Mouse (Mus musculus): ENCODE results near the gene Klf5. TPM values are rescaled to one million over a fixed set of nuclear protein-coding genes. Genes with fewer than 3 reads are reported as not detected.

The Klf5 gene
- polyA plus RNA-seq, 1 experiment from 2014 or later: 13.8 TPM

- no peak overlapping the region for H3K27ac ChIP-seq
- 0 out of 2 replicates have a peak, but pooled peaks cover 3% of the 10 kb centered on the region for H3K4me1 ChIP-seq
- no peak overlapping the region for H3K4me3 ChIP-seq
- peaks cover 10% of the 10 kb centered on the region for H3K36me3 ChIP-seq
- no peak for ATAC-seq (ENCODE audit: low FRiP score, low read depth)
- H3K4me2 ChIP-seq (replicated peaks): no peak overlapping the region
- H3K27me3 ChIP-seq: no peaks in the 10 kb centered on the region
- 93% methylated on average over 4 of the region's 4 CpGs for WGBS
- no peak overlapping the region for H3K9ac ChIP-seq
- H3K9me3 ChIP-seq: no peaks in the 10 kb centered on the region
Measured at GRCm38 (mm10) chr14:99316275-99316674, 17.8 kb downstream of the Klf5 start.

- no peak overlapping the region for H3K4me3 ChIP-seq
- H3K27me3 ChIP-seq: no peaks in the 10 kb centered on the region
- no peak overlapping the region for H3K4me2 ChIP-seq (replicated peaks)
- no peaks in the 10 kb centered on the region for H3K36me3 ChIP-seq
- H3K9me3 ChIP-seq: no peaks in the 10 kb centered on the region
- no peak overlapping the region for H3K27ac ChIP-seq
- H3K9ac ChIP-seq: no peak overlapping the region
- WGBS: 84% methylated on average over 5 of the region's 5 CpGs
- no peaks in the 10 kb centered on the region for H3K4me1 ChIP-seq
- no peak for ATAC-seq (ENCODE audit: low FRiP score, low read depth)
Measured at GRCm38 (mm10) chr14:99320736-99321135, 22.2 kb downstream of the Klf5 start.

GRCm38 (mm10) chr14:99323376-99323775 lies 24.9 kb downstream of the Klf5 start:
- ATAC-seq (ENCODE audit: low FRiP score, low read depth): no peak
- H3K27ac ChIP-seq: no peak overlapping the region
- H3K27me3 ChIP-seq: no peaks in the 10 kb centered on the region
- 92% methylated on average over 10 of the region's 10 CpGs for WGBS
- H3K9me3 ChIP-seq: no peaks in the 10 kb centered on the region
- H3K4me2 ChIP-seq (replicated peaks): no peak overlapping the region
- H3K4me3 ChIP-seq: no peak overlapping the region
- no peak overlapping the region for H3K9ac ChIP-seq
- no peaks in the 10 kb centered on the region for H3K36me3 ChIP-seq
- no peaks in the 10 kb centered on the region for H3K4me1 ChIP-seq

DNA sequence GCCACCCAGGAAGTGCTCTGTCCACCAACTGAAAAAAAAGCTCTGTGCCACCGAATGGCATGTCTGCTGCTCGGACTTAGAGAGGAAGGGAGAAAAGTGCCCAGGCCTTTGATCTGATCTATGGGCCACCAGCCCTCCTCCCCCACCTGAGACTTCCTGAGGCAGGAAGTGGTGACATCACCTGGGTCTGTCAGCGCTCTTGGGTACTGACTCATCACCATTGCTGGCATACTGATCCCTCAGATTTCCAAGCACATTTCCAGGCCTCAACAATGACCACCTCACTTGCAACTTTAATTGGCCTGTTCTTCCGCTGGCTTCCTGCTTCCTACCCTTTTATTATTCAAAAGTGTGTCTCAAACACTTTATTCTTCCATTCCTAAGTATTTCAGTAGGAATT lies 26.0 kb downstream of the Klf5 start:
- no peak overlapping the region for H3K27ac ChIP-seq

DNA sequence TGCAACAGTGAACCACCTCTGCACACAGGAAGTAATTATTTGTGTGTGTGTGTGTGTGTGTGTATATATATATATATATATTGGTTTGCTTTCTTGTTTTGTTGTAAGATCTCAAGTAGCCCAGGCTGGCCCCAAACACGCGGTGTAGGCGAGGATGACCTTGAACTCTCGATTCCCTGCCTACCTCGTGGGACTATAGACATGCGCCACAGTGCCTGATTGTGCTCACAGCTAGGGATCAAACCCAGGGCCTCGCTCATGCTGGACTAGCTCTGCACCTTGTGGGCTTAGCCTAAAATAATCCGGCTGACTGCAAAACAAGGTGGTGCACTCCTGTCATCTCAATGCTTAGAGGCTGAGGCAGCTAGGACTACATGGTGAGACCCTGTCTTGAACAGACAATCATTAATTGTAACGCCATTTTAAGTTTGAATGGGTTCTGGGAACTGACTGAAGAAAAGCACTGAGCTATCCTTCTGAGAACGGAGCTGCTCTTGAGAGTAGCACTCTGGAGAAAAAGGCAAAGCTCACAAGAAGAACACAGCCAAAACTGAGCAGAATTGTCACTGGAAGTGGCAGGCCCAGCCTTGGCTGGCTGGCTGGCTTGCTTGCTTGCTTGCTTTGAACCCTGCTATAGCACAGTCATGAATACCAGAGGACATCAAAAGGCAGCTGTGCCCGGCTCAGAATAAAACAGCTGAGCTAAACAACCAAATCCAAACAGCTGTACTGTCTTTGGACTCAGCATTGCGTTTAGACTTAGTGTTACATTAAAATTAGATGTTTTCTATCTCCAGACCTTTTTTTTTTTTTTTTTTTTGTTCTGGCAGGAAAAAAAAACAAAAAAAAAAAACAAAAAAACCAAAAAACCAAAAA lies 27.3 kb downstream of the Klf5 start:
- ATAC-seq (ENCODE audit: low FRiP score, low read depth): no peak
- Histone ChIP-seq H3K27ac (no peak overlapping the region), H3K4me1 (no peaks in the 10 kb centered on the region), H3K4me3 (no peak overlapping the region), H3K4me2 (replicated peaks) (no peak overlapping the region), H3K36me3 (no peaks in the 10 kb centered on the region), H3K9ac (no peak overlapping the region), H3K27me3 (no peaks in the 10 kb centered on the region), H3K9me3 (no peaks in the 10 kb centered on the region)
- WGBS: 75% methylated on average over 12 of the region's 12 CpGs

More for the DNA sequence above, 26.0 kb downstream of the Klf5 start:
- Histone ChIP-seq H3K9me3 (no peaks in the 10 kb centered on the region), H3K4me2 (replicated peaks) (no peak overlapping the region), H3K36me3 (no peaks in the 10 kb centered on the region), H3K27me3 (no peaks in the 10 kb centered on the region), H3K4me3 (no peak overlapping the region), H3K4me1 (no peaks in the 10 kb centered on the region), H3K9ac (no peak overlapping the region)
- no peak for ATAC-seq (ENCODE audit: low FRiP score, low read depth)
- WGBS: 56% methylated on average over 4 of the region's 4 CpGs

GRCm38 (mm10) chr14:99336598-99336997 lies 38.1 kb downstream of the Klf5 start:
- H3K9ac ChIP-seq: no peak overlapping the region
- H3K4me1 ChIP-seq: no peaks in the 10 kb centered on the region
- H3K4me2 ChIP-seq (replicated peaks): no peak overlapping the region
- no peak for ATAC-seq (ENCODE audit: low FRiP score, low read depth)
- no peaks in the 10 kb centered on the region for H3K9me3 ChIP-seq
- H3K36me3 ChIP-seq: no peaks in the 10 kb centered on the region
- 85% methylated on average over 3 of the region's 3 CpGs for WGBS
- no peak overlapping the region for H3K4me3 ChIP-seq
- no peaks in the 10 kb centered on the region for H3K27me3 ChIP-seq
- no peak overlapping the region for H3K27ac ChIP-seq

- H3K4me2 ChIP-seq (replicated peaks): no peak overlapping the region
- H3K36me3 ChIP-seq: no peaks in the 10 kb centered on the region
- no peaks in the 10 kb centered on the region for H3K4me1 ChIP-seq
- H3K9me3 ChIP-seq: no peaks in the 10 kb centered on the region
- no peak overlapping the region for H3K27ac ChIP-seq
- H3K4me3 ChIP-seq: no peak overlapping the region
- no peak overlapping the region for H3K9ac ChIP-seq
- H3K27me3 ChIP-seq: no peaks in the 10 kb centered on the region
- 59% methylated on average over 8 of the region's 8 CpGs for WGBS
- ATAC-seq (ENCODE audit: low FRiP score, low read depth): no peak
Measured at GRCm38 (mm10) chr14:99339021-99339420, 40.5 kb downstream of the Klf5 start.

- Histone ChIP-seq H3K27ac (no peak overlapping the region), H3K4me3 (no peak overlapping the region), H3K4me1 (no peaks in the 10 kb centered on the region), H3K4me2 (replicated peaks) (no peak overlapping the region), H3K27me3 (no peaks in the 10 kb centered on the region), H3K36me3 (no peaks in the 10 kb centered on the region), H3K9me3 (no peaks in the 10 kb centered on the region), H3K9ac (no peak overlapping the region)
- no peak for ATAC-seq (ENCODE audit: low FRiP score, low read depth)
- WGBS: 8% methylated on average over 9 of the region's 9 CpGs
Measured at GRCm38 (mm10) chr14:99339681-99340522, 41.4 kb downstream of the Klf5 start.

DNA sequence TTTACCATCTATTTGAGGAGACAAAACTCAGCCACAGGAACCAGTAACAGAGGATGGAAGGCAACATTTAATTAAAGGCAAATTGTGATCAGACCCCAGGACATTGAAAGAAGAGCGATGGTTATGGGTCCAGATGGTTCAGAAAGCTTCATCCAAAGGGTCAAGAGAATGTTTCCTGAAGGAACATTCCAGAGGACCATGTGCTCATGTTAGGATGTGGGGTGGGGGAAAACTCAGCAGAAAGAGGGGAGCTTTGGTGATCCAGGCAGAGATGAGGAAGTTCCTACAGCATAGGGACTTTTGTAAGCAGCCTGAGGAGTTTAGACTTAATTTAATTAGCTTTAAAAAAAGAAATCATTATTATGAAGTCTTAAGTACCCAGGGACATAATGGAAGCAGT lies 42.2 kb downstream of the Klf5 start:
- ATAC-seq (ENCODE audit: low FRiP score, low read depth): no peak
- Histone ChIP-seq H3K4me1 (no peaks in the 10 kb centered on the region), H3K9ac (no peak overlapping the region), H3K4me2 (replicated peaks) (no peak overlapping the region), H3K36me3 (no peaks in the 10 kb centered on the region), H3K27me3 (no peaks in the 10 kb centered on the region), H3K4me3 (no peak overlapping the region), H3K9me3 (no peaks in the 10 kb centered on the region), H3K27ac (no peak overlapping the region)
- 80% methylated on average over 1 of the region's 1 CpGs for WGBS

GRCm38 (mm10) chr14:99348175-99348764 lies 49.8 kb downstream of the Klf5 start:
- Histone ChIP-seq H3K27ac (no peak overlapping the region), H3K9ac (no peak overlapping the region), H3K9me3 (no peaks in the 10 kb centered on the region), H3K36me3 (no peaks in the 10 kb centered on the region), H3K4me2 (replicated peaks) (no peak overlapping the region), H3K4me1 (0 out of 2 replicates have a peak, but pooled peaks cover 2% of the 10 kb centered on the region), H3K4me3 (no peak overlapping the region), H3K27me3 (no peaks in the 10 kb centered on the region)
- 53% methylated on average over 13 of the region's 13 CpGs for WGBS
- ATAC-seq (ENCODE audit: low FRiP score, low read depth): no peak

DNA sequence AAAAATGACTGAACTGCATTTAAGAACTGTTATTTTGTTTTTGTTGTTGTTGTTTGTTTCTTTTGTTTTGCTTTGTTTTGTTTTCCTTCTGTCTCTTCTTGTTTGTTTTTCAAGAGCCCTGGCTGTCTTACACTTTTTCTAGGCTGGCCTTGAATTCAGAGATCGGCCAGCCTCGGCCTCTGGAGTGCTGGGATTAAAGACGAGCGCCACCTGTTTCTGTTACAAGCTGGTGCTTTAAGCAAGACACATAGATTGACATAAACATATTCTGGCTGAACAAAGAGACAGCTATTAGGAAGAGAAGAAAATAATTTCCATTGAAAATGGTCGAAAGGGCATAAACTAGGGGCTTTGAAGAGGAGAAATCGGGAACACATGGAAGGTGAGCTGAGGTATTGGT lies 51.1 kb downstream of the Klf5 start:
- 73% methylated on average over 6 of the region's 6 CpGs for WGBS
- 0 out of 2 replicates have a peak, but pooled peaks cover 5% of the 10 kb centered on the region for H3K4me1 ChIP-seq
- no peaks in the 10 kb centered on the region for H3K36me3 ChIP-seq
- no peak for ATAC-seq (ENCODE audit: low FRiP score, low read depth)
- H3K4me3 ChIP-seq: no peak overlapping the region
- no peaks in the 10 kb centered on the region for H3K9me3 ChIP-seq
- no peak overlapping the region for H3K9ac ChIP-seq
- no peaks in the 10 kb centered on the region for H3K27me3 ChIP-seq
- no peak overlapping the region for H3K27ac ChIP-seq
- no peak overlapping the region for H3K4me2 ChIP-seq (replicated peaks)

DNA sequence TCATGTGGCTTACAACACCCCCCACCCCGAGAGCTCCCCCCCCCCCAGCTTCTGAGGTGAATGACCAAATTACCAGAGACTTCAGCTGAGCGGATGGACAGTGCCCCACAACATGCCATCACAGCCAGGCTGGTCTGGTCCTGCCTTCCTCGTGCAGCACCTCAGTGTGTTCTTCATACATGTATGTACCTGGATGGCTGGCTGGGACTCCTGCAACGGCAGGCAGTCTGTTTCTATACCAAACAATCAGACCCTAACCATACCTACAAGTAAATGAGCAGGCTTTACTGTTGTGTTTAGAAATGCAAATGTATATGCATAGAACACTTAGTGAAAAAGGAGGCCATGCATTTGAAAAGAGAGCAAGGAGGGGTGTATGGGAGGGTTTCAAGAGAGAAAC lies 54.5 kb downstream of the Klf5 start:
- no peak overlapping the region for H3K4me3 ChIP-seq
- no peak overlapping the region for H3K27ac ChIP-seq
- 0 out of 2 replicates have a peak, but pooled peaks cover 5% of the 10 kb centered on the region for H3K4me1 ChIP-seq
- no peak for ATAC-seq (ENCODE audit: low FRiP score, low read depth)
- no peaks in the 10 kb centered on the region for H3K9me3 ChIP-seq
- no peaks in the 10 kb centered on the region for H3K27me3 ChIP-seq
- WGBS: 50% methylated on average over 4 of the region's 4 CpGs
- no peak overlapping the region for H3K4me2 ChIP-seq (replicated peaks)
- no peak overlapping the region for H3K9ac ChIP-seq
- H3K36me3 ChIP-seq: no peaks in the 10 kb centered on the region
